Mouse (Mus musculus): ENCODE results near the gene Vsx1. TPM values are rescaled to one million over a fixed set of nuclear protein-coding genes. Genes with fewer than 3 reads are reported as not detected.

Vsx1 gene
- polyA plus RNA-seq, 1 experiment from 2014 or later: not detected

GRCm38 (mm10) chr2:150690216-150690615 is 1.1 kb upstream of the Vsx1 start:
- Histone ChIP-seq H3K9ac (ENCODE audit: low read length) (no peak overlapping the region), H3K9me3 (ENCODE audit: control insufficient read depth, low read length) (no peaks in the 10 kb centered on the region), H3K27ac (replicated peaks) (no peak overlapping the region), H3K27me3 (ENCODE audit: control insufficient read depth, insufficient read depth, low read length) (0 out of 2 replicates have a peak, but pooled peaks cover 6% of the 10 kb centered on the region), H3K4me2 (replicated peaks; ENCODE audit: low read depth) (no peak overlapping the region), H3K4me1 (replicated peaks; ENCODE audit: control insufficient read depth, insufficient read depth) (no peaks in the 10 kb centered on the region), H3K4me3 (ENCODE audit: low read depth, low read length) (no peak overlapping the region), H3K36me3 (ENCODE audit: control insufficient read depth, insufficient read depth, low read length) (no peaks in the 10 kb centered on the region)
- ATAC-seq (ENCODE audit: low FRiP score, low TSS enrichment) (no peak), DNase-seq (ENCODE audit: low spot score) (no peak)
- TF ChIP-seq CTCF (IDR thresholded peaks at IDR 0.05; ENCODE audit: low read depth): no peak
- no peak for TF ChIP-seq EP300 (optimal IDR thresholded peaks at IDR 0.05)
- 9% methylated on average over 11 of the region's 11 CpGs for WGBS

- Histone ChIP-seq H3K9me3 (ENCODE audit: control insufficient read depth, low read length) (no peaks in the 10 kb centered on the region), H3K27me3 (ENCODE audit: control insufficient read depth, insufficient read depth, low read length) (0 out of 2 replicates have a peak, but pooled peaks cover 6% of the 10 kb centered on the region), H3K4me2 (replicated peaks; ENCODE audit: low read depth) (peak overlapping the region; percentile 55), H3K27ac (replicated peaks) (no peak overlapping the region), H3K36me3 (ENCODE audit: control insufficient read depth, insufficient read depth, low read length) (no peaks in the 10 kb centered on the region), H3K9ac (ENCODE audit: low read length) (peak overlapping the region; percentile 41), H3K4me1 (replicated peaks; ENCODE audit: control insufficient read depth, insufficient read depth) (no peaks in the 10 kb centered on the region), H3K4me3 (ENCODE audit: low read depth, low read length) (peak overlapping the region; percentile 38)
- no peak for TF ChIP-seq EP300 (optimal IDR thresholded peaks at IDR 0.05)
- no peak for TF ChIP-seq CTCF (IDR thresholded peaks at IDR 0.05; ENCODE audit: low read depth)
- ATAC-seq (ENCODE audit: low FRiP score, low TSS enrichment) (peak; percentile 38; the same call in 1 of the 2 replicates), DNase-seq (ENCODE audit: low spot score) (no peak)
- WGBS: 1% methylated on average over 28 of the region's 44 CpGs
These were observed 496 bp downstream of the Vsx1 start for GRCm38 (mm10) chr2:150688541-150689186.

- no peaks in the 10 kb centered on the region for H3K36me3 ChIP-seq (ENCODE audit: control insufficient read depth, insufficient read depth, low read length)
- no peaks in the 10 kb centered on the region for H3K9me3 ChIP-seq (ENCODE audit: control insufficient read depth, low read length)
- no peaks in the 10 kb centered on the region for H3K4me1 ChIP-seq (replicated peaks; ENCODE audit: control insufficient read depth, insufficient read depth)
- DNase-seq (ENCODE audit: low spot score): no peak
- peak overlapping the region; percentile 55 for H3K4me2 ChIP-seq (replicated peaks; ENCODE audit: low read depth)
- 0 out of 2 replicates have a peak, but pooled peaks cover 6% of the 10 kb centered on the region for H3K27me3 ChIP-seq (ENCODE audit: control insufficient read depth, insufficient read depth, low read length)
- TF ChIP-seq CTCF (IDR thresholded peaks at IDR 0.05; ENCODE audit: low read depth): no peak
- no peak for TF ChIP-seq EP300 (optimal IDR thresholded peaks at IDR 0.05)
- no peak for ATAC-seq (ENCODE audit: low FRiP score, low TSS enrichment)
- whole genome bisulfite sequencing: 5% methylated on average over 23 of the region's 23 CpGs
- H3K27ac ChIP-seq (replicated peaks): no peak overlapping the region
- peak overlapping the region; percentile 38 for H3K4me3 ChIP-seq (ENCODE audit: low read depth, low read length)
- no peak overlapping the region; the same call in 1 of the 2 replicates for H3K9ac ChIP-seq (ENCODE audit: low read length)
These were observed 1.2 kb downstream of the Vsx1 start for GRCm38 (mm10) chr2:150687871-150688540.

GRCm38 (mm10) chr2:150685389-150685788 is 3.8 kb downstream of the Vsx1 start:
- Histone ChIP-seq H3K9me3 (ENCODE audit: control insufficient read depth, low read length) (no peaks in the 10 kb centered on the region), H3K27me3 (ENCODE audit: control insufficient read depth, insufficient read depth, low read length) (0 out of 2 replicates have a peak, but pooled peaks cover 6% of the 10 kb centered on the region), H3K36me3 (ENCODE audit: control insufficient read depth, insufficient read depth, low read length) (no peaks in the 10 kb centered on the region), H3K4me2 (replicated peaks; ENCODE audit: low read depth) (no peak overlapping the region), H3K27ac (replicated peaks) (no peak overlapping the region), H3K4me3 (ENCODE audit: low read depth, low read length) (no peak overlapping the region), H3K9ac (ENCODE audit: low read length) (no peak overlapping the region), H3K4me1 (replicated peaks; ENCODE audit: control insufficient read depth, insufficient read depth) (no peaks in the 10 kb centered on the region)
- 84% methylated on average over 9 of the region's 9 CpGs for WGBS
- DNase-seq (ENCODE audit: low spot score): no peak
- TF ChIP-seq EP300 (optimal IDR thresholded peaks at IDR 0.05): no peak
- no peak for TF ChIP-seq CTCF (IDR thresholded peaks at IDR 0.05; ENCODE audit: low read depth)
- ATAC-seq (ENCODE audit: low FRiP score, low TSS enrichment): no peak

GRCm38 (mm10) chr2:150684451-150684850 is 4.7 kb downstream of the Vsx1 start:
- 86% methylated on average over 12 of the region's 12 CpGs for WGBS
- no peak overlapping the region for H3K4me3 ChIP-seq (ENCODE audit: low read depth, low read length)

GRCm38 (mm10) chr2:150681581-150681980 is 7.6 kb downstream of the Vsx1 start:
- H3K36me3 ChIP-seq (ENCODE audit: control insufficient read depth, insufficient read depth, low read length): no peaks in the 10 kb centered on the region
- no peak overlapping the region for H3K4me3 ChIP-seq (ENCODE audit: low read depth, low read length)
- H3K9me3 ChIP-seq (ENCODE audit: control insufficient read depth, low read length): no peaks in the 10 kb centered on the region
- H3K27me3 ChIP-seq (ENCODE audit: control insufficient read depth, insufficient read depth, low read length): no peaks in the 10 kb centered on the region
- ATAC-seq (ENCODE audit: low FRiP score, low TSS enrichment) (no peak), DNase-seq (ENCODE audit: low spot score) (no peak)
- H3K4me1 ChIP-seq (replicated peaks; ENCODE audit: control insufficient read depth, insufficient read depth): no peaks in the 10 kb centered on the region
- WGBS: 54% methylated on average over 4 of the region's 4 CpGs
- H3K4me2 ChIP-seq (replicated peaks; ENCODE audit: low read depth): no peak overlapping the region
- TF ChIP-seq EP300 (optimal IDR thresholded peaks at IDR 0.05): no peak
- no peak for TF ChIP-seq CTCF (IDR thresholded peaks at IDR 0.05; ENCODE audit: low read depth)
- H3K9ac ChIP-seq (ENCODE audit: low read length): no peak overlapping the region
- H3K27ac ChIP-seq (replicated peaks): no peak overlapping the region

More at GRCm38 (mm10) chr2:150684451-150684850, 4.7 kb downstream of the Vsx1 start:
- H3K27me3 ChIP-seq (ENCODE audit: control insufficient read depth, insufficient read depth, low read length): 0 out of 2 replicates have a peak, but pooled peaks cover 6% of the 10 kb centered on the region
- H3K27ac ChIP-seq (replicated peaks): no peak overlapping the region
- H3K9me3 ChIP-seq (ENCODE audit: control insufficient read depth, low read length): no peaks in the 10 kb centered on the region
- DNase-seq (ENCODE audit: low spot score) (no peak), ATAC-seq (ENCODE audit: low FRiP score, low TSS enrichment) (no peak)
- no peaks in the 10 kb centered on the region for H3K4me1 ChIP-seq (replicated peaks; ENCODE audit: control insufficient read depth, insufficient read depth)
- no peaks in the 10 kb centered on the region for H3K36me3 ChIP-seq (ENCODE audit: control insufficient read depth, insufficient read depth, low read length)
- TF ChIP-seq EP300 (optimal IDR thresholded peaks at IDR 0.05) (no peak), CTCF (IDR thresholded peaks at IDR 0.05; ENCODE audit: low read depth) (no peak)
- H3K9ac ChIP-seq (ENCODE audit: low read length): no peak overlapping the region
- no peak overlapping the region for H3K4me2 ChIP-seq (replicated peaks; ENCODE audit: low read depth)
